Mouse (Mus musculus): Measurements from ENCODE around the gene Nt5dc1. TPM values are rescaled to one million over a fixed set of nuclear protein-coding genes. Genes with fewer than 3 reads are reported as not detected.

Gene Nt5dc1
- total and polyA plus RNA-seq, 3 experiments, result 14.3 to 25.9 (median 21.1) TPM

DNA sequence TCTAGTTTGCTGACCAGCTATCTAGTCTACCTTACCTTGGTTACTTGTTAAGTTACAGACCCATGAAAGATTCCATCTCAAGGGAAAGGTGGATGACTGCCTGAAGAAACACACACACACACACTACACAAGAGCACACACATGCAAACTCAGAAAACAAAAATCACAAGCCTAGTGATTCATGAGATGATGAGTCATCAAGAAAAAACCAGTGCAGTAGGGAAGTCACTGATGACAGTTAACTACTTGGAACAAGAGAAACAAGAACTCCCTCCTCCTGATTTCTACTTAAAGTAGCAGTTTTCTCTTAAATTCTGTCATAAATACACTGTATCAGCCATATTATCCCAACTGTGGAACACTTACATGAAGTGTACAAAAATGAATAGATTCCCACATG lies 111.3 kb downstream of the Nt5dc1 start:
- in situ Hi-C loops (cut with MboI; ENCODE audit: low pct_ligation_motif_present, low pct_unique_long_range_greater_than_20kb, low sequenced_read_pairs) (no loop called here), dilution Hi-C loops (cut with MboI; ENCODE audit: extremely low pct_ligation_motif_present, extremely low pct_unique_long_range_greater_than_20kb, low sequenced_read_pairs) (no loop called here)
- Histone ChIP-seq H3K27ac (ENCODE audit: insufficient read depth, low read depth) (no peak overlapping the region), H3K36me3 (replicated peaks in 1 of 2; ENCODE audit: control insufficient read depth in 1 of 2, insufficient read depth in 1 of 2, low read length in 1 of 2) (peaks cover 6 to 25% of the 10 kb centered on the region in 2 experiments), H3K79me2 (replicated peaks; ENCODE audit: control insufficient read depth, extremely low read depth, insufficient read depth, poor library complexity, severe bottlenecking) (no peaks in the 10 kb centered on the region), H3K9me3 (replicated peaks; ENCODE audit: low read length) (no peaks in the 10 kb centered on the region), H3K4me3 (replicated peaks in 1 of 3; ENCODE audit: low read depth in 2 of 3, low read length in 2 of 3, poor library complexity in 1 of 3) (no peak overlapping the region), H3K9ac (ENCODE audit: insufficient read depth, low read depth) (no peak overlapping the region), H3K4me2 (ENCODE audit: insufficient read depth, low read depth, poor library complexity, severe bottlenecking) (no peak overlapping the region), H3K4me1 (ENCODE audit: control insufficient read depth in 1 of 2, insufficient read depth in 2 of 2) (peaks cover 0 to 12% of the 10 kb centered on the region in 2 experiments; a peak in 2 of 4 replicates), H3K27me3 (replicated peaks) (no peaks in the 10 kb centered on the region)
- no peak for DNase-seq (ENCODE audit: extremely low read depth)
- 0 out of 2 replicates have a peak, but pooled peaks have one; percentile 33 for TF ChIP-seq MAFK (IDR thresholded peaks at IDR 0.05; ENCODE audit: insufficient replicate concordance, low read length)
- no peak for TF ChIP-seq MXI1 (IDR thresholded peaks at IDR 0.05; ENCODE audit: low read depth, low read length)
- TF ChIP-seq RAD21 (IDR thresholded peaks at IDR 0.05; ENCODE audit: low read depth, low read length), result no peak

DNA sequence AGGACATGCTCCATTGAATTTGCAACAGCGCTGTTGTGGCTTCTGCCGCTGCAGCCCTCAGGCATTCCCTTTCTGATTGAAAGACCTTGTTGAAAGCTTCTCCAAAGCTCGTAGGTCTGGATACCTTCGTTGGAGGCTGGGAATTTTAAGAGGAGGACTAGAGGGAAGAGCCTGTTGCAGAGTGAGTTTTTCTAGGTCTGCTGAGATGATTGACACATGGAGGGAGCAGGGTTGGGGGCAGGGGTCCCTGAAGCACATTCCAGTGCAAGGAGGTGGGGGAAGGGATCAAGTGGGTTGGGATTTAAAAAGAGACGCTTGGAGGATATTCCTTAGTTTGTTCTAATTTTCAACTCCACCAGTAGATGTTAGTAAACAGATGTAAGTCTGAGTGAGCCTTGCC lies 118.0 kb downstream of the Nt5dc1 start:
- dilution Hi-C loops (cut with MboI; ENCODE audit: extremely low pct_ligation_motif_present, extremely low pct_unique_long_range_greater_than_20kb, low sequenced_read_pairs), result no loop called here
- peaks cover 31% of the 10 kb centered on the region for H3K79me2 ChIP-seq (replicated peaks; ENCODE audit: control insufficient read depth, extremely low read depth, insufficient read depth, poor library complexity, severe bottlenecking)
- TF ChIP-seq JUN (IDR thresholded peaks at IDR 0.05; ENCODE audit: insufficient read depth, low read depth, low read length) (no peak), MAFK (IDR thresholded peaks at IDR 0.05; ENCODE audit: insufficient replicate concordance, low read length) (no peak), USF1 (IDR thresholded peaks at IDR 0.05; ENCODE audit: low read depth, low read length) (no peak), ETS1 (conservative IDR thresholded peaks at IDR 0.05; ENCODE audit: low read depth, low read length) (no peak), IRF4 (IDR thresholded peaks at IDR 0.05; ENCODE audit: low read depth, low read length) (no peak), UBTF (IDR thresholded peaks at IDR 0.05; ENCODE audit: low read depth, low read length) (no peak), MAZ (IDR thresholded peaks at IDR 0.05; ENCODE audit: low read depth, low read length) (no peak), MAX (IDR thresholded peaks at IDR 0.05; ENCODE audit: low read length) (no peak), ZMIZ1 (IDR thresholded peaks at IDR 0.05; ENCODE audit: low read depth, low read length) (no peak), RAD21 (IDR thresholded peaks at IDR 0.05; ENCODE audit: low read depth, low read length) (no peak)
- no peaks in the 10 kb centered on the region for H3K27me3 ChIP-seq (replicated peaks)
- peaks cover 6 to 32% of the 10 kb centered on the region in 2 experiments for H3K36me3 ChIP-seq (replicated peaks in 1 of 2; ENCODE audit: control insufficient read depth in 1 of 2, insufficient read depth in 1 of 2, low read length in 1 of 2)
- DNase-seq (ENCODE audit: extremely low read depth), result no peak
- peak overlapping the region; percentile 80 for H3K4me2 ChIP-seq (ENCODE audit: insufficient read depth, low read depth, poor library complexity, severe bottlenecking)
- H3K9me3 ChIP-seq (replicated peaks; ENCODE audit: low read length), result no peaks in the 10 kb centered on the region
- peak overlapping the region in 2 of 3 experiments; percentile 13 to 54 for H3K4me3 ChIP-seq (replicated peaks in 1 of 3; ENCODE audit: low read depth in 2 of 3, low read length in 2 of 3, poor library complexity in 1 of 3)
- no peak overlapping the region for H3K27ac ChIP-seq (ENCODE audit: insufficient read depth, low read depth)
- in situ Hi-C loops (cut with MboI; ENCODE audit: low pct_ligation_motif_present, low pct_unique_long_range_greater_than_20kb, low sequenced_read_pairs), result no loop called here
- H3K4me1 ChIP-seq (ENCODE audit: control insufficient read depth in 1 of 2, insufficient read depth in 2 of 2), result peaks cover 0 to 34% of the 10 kb centered on the region in 2 experiments; a peak in 2 of 4 replicates
- peak overlapping the region; percentile 72 for H3K9ac ChIP-seq (ENCODE audit: insufficient read depth, low read depth)
